Comparison of ENCODE assay signal across 21 mouse cellular contexts in genomic region chr10:51793876-51794275, GRCm38 (mm10).
DNase-seq lines count a peak whose midpoint lies in the region; TF ChIP-seq lines count a peak whose summit lies in the region.
"Had no signal": no experiment of that assay in that cellular context is flagged by ENCODE, and none has a peak within 500 bp of the region (broad histone marks: within the 10 kb centered on the region; RNA-seq: fewer than 3 reads in every experiment).

No protein-coding gene starts in this region.

- no peaks in the 10 kb centered on the region for H3K27me3 ChIP-seq in cerebellum, adult 2 months (ENCODE audit: control insufficient read depth, insufficient read depth, low read length)
- H3K27me3 ChIP-seq: forebrain, embryonic 12.5 days; heart, embryonic 15.5 days; limb, embryonic 15.5 days; megakaryocyte, embryonic 14.5 days; midbrain, embryonic 15.5 days had no signal

- DNase-seq in cerebellum, adult 2 months: peak; percentile 31 to 63
- no peak for DNase-seq in cerebellum, adult 11 months
- DNase-seq in gastrocnemius, adult 2 months: peak; percentile 62
- DNase-seq in gastrocnemius, postnatal 36 days: no peak
- peak; percentile 2 for DNase-seq in NIH3T3 (ENCODE audit: low read depth)
- DNase-seq in gastrocnemius, postnatal 14 days: peak; percentile 36
- DNase-seq in heart, adult 11 months: no peak
- DNase-seq: heart, postnatal 4 days; kidney, adult 18-20 months; kidney, postnatal 10 days; layer of hippocampus, postnatal 36 days; lung, adult 2 months; right cerebral cortex, postnatal 14 days; spleen, adult 18-20 months; thymus, postnatal 36 days had no signal

- no peak overlapping the region for H3K4me3 ChIP-seq in cerebellum, adult 2 months (replicated peaks; ENCODE audit: insufficient read depth, low read depth, low read length)
- no peak overlapping the region for H3K4me3 ChIP-seq in gastrocnemius, adult 2 months
- H3K4me3 ChIP-seq: forebrain, embryonic 12.5 days; heart, embryonic 15.5 days; layer of hippocampus, adult 2 months; limb, embryonic 15.5 days; megakaryocyte, embryonic 14.5 days; midbrain, embryonic 15.5 days had no signal

- no peaks in the 10 kb centered on the region for H3K4me1 ChIP-seq in cerebellum, adult 2 months (ENCODE audit: control insufficient read depth, insufficient read depth, low read length)
- H3K4me1 ChIP-seq: forebrain, embryonic 12.5 days; heart, embryonic 15.5 days; limb, embryonic 15.5 days; megakaryocyte, embryonic 14.5 days; midbrain, embryonic 15.5 days had no signal

- no peak overlapping the region for H3K27ac ChIP-seq in cerebellum, adult 2 months (ENCODE audit: insufficient read depth, low read length)
- H3K27ac ChIP-seq in gastrocnemius, adult 2 months: no peak overlapping the region
- H3K27ac ChIP-seq: forebrain, embryonic 12.5 days; heart, embryonic 15.5 days; layer of hippocampus, adult 2 months; limb, embryonic 15.5 days; midbrain, embryonic 15.5 days had no signal

- intact Hi-C loops in gastrocnemius, adult 2 months (cut with DNase I): loop anchor here (2.0 to 10.0 kb wide), 6 partner anchors 131 to 389 kb away; no protein-coding TSS in a partner anchor
- intact Hi-C loops in gastrocnemius, postnatal 36 days (cut with DNase I): loop anchor here (5.0 to 10.0 kb wide), 3 partner anchors 233 to 371 kb away; no protein-coding TSS in a partner anchor
- intact Hi-C loops in gastrocnemius, postnatal 14 days (cut with DNase I; ENCODE audit: low total_unique reads): loop anchor here (5.0 kb wide), 1 partner anchor 278 kb away; no protein-coding TSS in a partner anchor

- TF ChIP-seq CTCF in cerebellum, adult 2 months (IDR thresholded peaks at IDR 0.05; ENCODE audit: borderline replicate concordance, insufficient read depth, low read depth, low read length): no peak
- TF ChIP-seq CTCF in gastrocnemius, adult 2 months (IDR thresholded peaks at IDR 0.05): no peak

- TF ChIP-seq POLR2A in cerebellum, adult 2 months (IDR thresholded peaks at IDR 0.05; ENCODE audit: borderline replicate concordance, insufficient read depth, low read length): no peak

- WGBS in cerebellum, adult 2 months: 7% methylated on average over 7 of the region's 7 CpGs

Comparison
In these comparisons a context has a peak if more than half of its experiments do, and no peak if none do; other contexts are left out.
1. DNase-seq: peak in cerebellum, adult 2 months (2 of 2), gastrocnemius, adult 2 months (single experiment), NIH3T3 (single experiment) and gastrocnemius, postnatal 14 days (single experiment); none in cerebellum, adult 11 months (single experiment), gastrocnemius, postnatal 36 days (0 of 2) and heart, adult 11 months (single experiment).